Mouse (Mus musculus) testis, adult 2 months (tissue): Measurements from ENCODE around the gene Cwh43.

Source experiments
- CTCF ChIP-seq: fragments of 200-500 bp; IDR thresholded peaks from 2 replicates; pipeline ENCODE4 v1.5.1; 2012; ENCODE audit warnings: low read depth, mild to moderate bottlenecking, inconsistent platforms, low read length, moderate library complexity; ENCODE audit not compliant: control insufficient read depth, insufficient read depth, insufficient replicate concordance
- POLR2A ChIP-seq: fragments of 200-500 bp; IDR thresholded peaks from 2 replicates; pipeline ENCODE4 v1.6.1; 2012; ENCODE audit warnings: low read depth, mild to moderate bottlenecking, inconsistent platforms, low read length, moderate library complexity; ENCODE audit not compliant: control insufficient read depth

DNA sequence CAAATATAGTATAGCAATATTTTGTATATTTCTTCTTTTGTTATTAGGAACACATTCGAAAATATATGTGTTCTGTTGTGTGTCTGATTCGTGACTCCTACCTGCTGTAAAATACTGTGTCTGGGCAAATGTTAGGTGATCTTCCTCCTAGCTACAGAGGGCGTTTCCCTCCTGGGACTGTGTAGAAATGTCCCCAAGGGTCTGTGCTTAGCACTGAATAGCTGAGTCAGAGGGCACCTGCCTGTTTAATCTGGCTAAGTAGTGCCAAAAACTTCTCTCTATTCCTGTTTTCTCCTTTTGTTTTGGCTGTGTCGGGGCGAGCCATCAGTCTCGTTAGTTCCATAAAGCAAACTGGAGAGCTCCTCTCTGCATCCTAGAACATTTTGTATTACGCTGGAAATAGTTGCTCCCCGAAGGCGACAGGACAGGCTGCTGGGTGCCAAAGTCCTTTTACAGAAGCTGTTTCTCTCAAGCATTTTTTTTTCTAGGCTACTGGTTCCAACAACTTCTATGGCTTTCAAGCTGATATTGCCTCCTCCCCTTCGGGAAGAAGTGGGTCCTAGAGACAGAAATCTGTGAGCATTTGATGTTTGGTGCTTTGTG lies 36.9 kb upstream of the Cwh43 start:
- no peak for TF ChIP-seq CTCF
- TF ChIP-seq POLR2A: no peak
